In genomic region chr11:89003726-89004125, GRCm38 (mm10) we compare ENCODE assay signal across 15 mouse cellular contexts. TPM values are rescaled to one million over a fixed set of nuclear protein-coding genes. Genes with fewer than 3 reads are reported as not detected.
DNase-seq lines count a peak whose midpoint lies in the region; ATAC-seq and TF ChIP-seq lines count a peak whose summit lies in the region.
"Had no signal": no experiment of that assay in that cellular context is flagged by ENCODE, and none has a peak within 500 bp of the region (broad histone marks: within the 10 kb centered on the region; RNA-seq: fewer than 3 reads in every experiment).

No protein-coding gene starts in this region.

- peak overlapping the region; percentile 77 for H3K27ac ChIP-seq in liver, embryonic 13.5 days
- H3K27ac ChIP-seq: embryonic facial prominence, embryonic 15.5 days had no signal

- H3K4me1 ChIP-seq in E14TG2a.4 (replicated peaks; ENCODE audit: low read depth, low read length) = peaks cover 76% of the 10 kb centered on the region
- peaks cover 67% of the 10 kb centered on the region for H3K4me1 ChIP-seq in liver, embryonic 13.5 days (replicated peaks)

- H3K27me3 ChIP-seq in E14TG2a.4 (ENCODE audit: insufficient read depth, low read length) = no peaks in the 10 kb centered on the region
- H3K27me3 ChIP-seq in liver, embryonic 13.5 days = no peaks in the 10 kb centered on the region

- 0 out of 2 replicates have a peak overlapping the region, but pooled peaks have one; percentile 27 for H3K9ac ChIP-seq in liver, embryonic 13.5 days
- H3K9ac ChIP-seq: embryonic facial prominence, embryonic 15.5 days had no signal

- H3K4me3 ChIP-seq in E14TG2a.4 (replicated peaks; ENCODE audit: low read length) = peak overlapping the region; percentile 96
- no peak overlapping the region; the same call in 1 of the 2 replicates for H3K4me3 ChIP-seq in liver, embryonic 13.5 days (replicated peaks)
- H3K4me3 ChIP-seq: embryonic facial prominence, embryonic 15.5 days had no signal

- peaks cover 79% of the 10 kb centered on the region for H3K36me3 ChIP-seq in E14TG2a.4 (ENCODE audit: insufficient read depth, low read length)
- peaks cover 60% of the 10 kb centered on the region for H3K36me3 ChIP-seq in liver, embryonic 13.5 days
- H3K36me3 ChIP-seq: embryonic facial prominence, embryonic 15.5 days had no signal

- H3K9me3 ChIP-seq in E14TG2a.4 (ENCODE audit: low read length) = no peaks in the 10 kb centered on the region
- no peaks in the 10 kb centered on the region for H3K9me3 ChIP-seq in liver, embryonic 13.5 days (replicated peaks)
- H3K9me3 ChIP-seq: embryonic facial prominence, embryonic 15.5 days had no signal

- 71% methylated on average over 4 of the region's 4 CpGs for WGBS in liver, embryonic 13.5 days (ENCODE audit: insufficient replicate concordance)

- peak overlapping the region; percentile 91 for H3K4me2 ChIP-seq in liver, embryonic 13.5 days
- H3K4me2 ChIP-seq: embryonic facial prominence, embryonic 15.5 days had no signal

- peak; percentile 31 for DNase-seq in kidney, adult 18-20 months
- DNase-seq in kidney, postnatal 4 days = no peak
- peak; percentile 79 for DNase-seq in adrenal gland, adult 8-10 months
- no peak for DNase-seq in liver, embryonic 13.5 days
- no peak for DNase-seq in natural killer cell, adult 2 months (ENCODE audit: low spot score in 2 of 2)
- DNase-seq in layer of hippocampus, adult 18-20 months (ENCODE audit: low spot score in 2 of 2) = no peak
- DNase-seq: cerebellum, adult 2 months; lung, adult 2 months; right cerebral cortex, adult 18-20 months; thymus, adult 2 months had no signal

- TF ChIP-seq CTCF in E14TG2a.4 (conservative IDR thresholded peaks at IDR 0.05; ENCODE audit: low read length) = no peak

- ATAC-seq in liver, embryonic 13.5 days (ENCODE audit: low read depth) = no peak
- ATAC-seq: activated CD4-positive, CD25-positive, alpha-beta regulatory T cell, adult 4 months had no signal

RNA-seq across cellular contexts. Expression of gene Trim25, which starts 4.5 kb away (rescaled TPM):
- total RNA-seq in adrenal gland, adult 8-10 months (2022) = 100 to 1,000 TPM; 136 to 188 (median 157) TPM
- 18.0 and 20.6 TPM in 2 replicates for polyA plus RNA-seq in liver, embryonic 13.5 days (2015; fragmentation: Nextera tagmentation; extraction: Ambion mirVana)
- 1 to 10 TPM; 3.6 to 3.7 TPM for total RNA-seq in layer of hippocampus, adult 18-20 months (2021)

RNA-seq across cellular contexts. Expression of gene Coil, which starts 33.7 kb away (rescaled TPM):
- total RNA-seq in adrenal gland, adult 8-10 months (2022) = 10 to 100 TPM in 3 of 4 experiments, 1 to 10 TPM in 1; 9.1 to 16.0 (median 12.9) TPM
- polyA plus RNA-seq in liver, embryonic 13.5 days (2015; fragmentation: Nextera tagmentation; extraction: Ambion mirVana) = 5.6 and 7.1 TPM in 2 replicates
- 10 to 100 TPM; 20.5 to 21.1 TPM for total RNA-seq in layer of hippocampus, adult 18-20 months (2021)

RNA-seq across cellular contexts. Expression of gene Elobl, which starts 37.0 kb away (rescaled TPM):
- total RNA-seq in adrenal gland, adult 8-10 months (2022) = not detected
- not detected in 2 replicates for polyA plus RNA-seq in liver, embryonic 13.5 days (2015; fragmentation: Nextera tagmentation; extraction: Ambion mirVana)
- not detected for total RNA-seq in layer of hippocampus, adult 18-20 months (2021)
- total RNA-seq: hematopoietic stem cell, adult 5-6 weeks; layer of hippocampus, postnatal 14 days had no signal
- polyA plus RNA-seq: activated CD4-positive, CD25-positive, alpha-beta regulatory T cell, adult 4 months; cerebellum, adult 2 months; embryonic facial prominence, embryonic 15.5 days had no signal

RNA-seq across cellular contexts. Expression of gene Scpep1, which starts 48.5 kb away (rescaled TPM):
- 100 to 1,000 TPM; 128 to 260 (median 184) TPM for total RNA-seq in adrenal gland, adult 8-10 months (2022)
- 40.4 and 47.1 TPM in 2 replicates for polyA plus RNA-seq in liver, embryonic 13.5 days (2015; fragmentation: Nextera tagmentation; extraction: Ambion mirVana)
- 10 to 100 TPM; 13.9 to 16.3 TPM for total RNA-seq in layer of hippocampus, adult 18-20 months (2021)

Comparison
In these comparisons a context has a peak if more than half of its experiments do, and no peak if none do; other contexts are left out.
1. DNase-seq: peak in kidney, adult 18-20 months (single experiment) and adrenal gland, adult 8-10 months (single experiment); none in kidney, postnatal 4 days (0 of 2), liver, embryonic 13.5 days (single experiment), natural killer cell, adult 2 months (0 of 2) and layer of hippocampus, adult 18-20 months (0 of 2).
2. RNA of gene Trim25, which starts 4.5 kb away (total RNA-seq): 136 to 188 TPM in adrenal gland, adult 8-10 months; 3.6 to 3.7 TPM in layer of hippocampus, adult 18-20 months; every median in the first group is over 10 times any median in the second.